Mouse (Mus musculus): ENCODE data around the gene Rps6kl1. TPM values are rescaled to one million over a fixed set of nuclear protein-coding genes. Genes with fewer than 3 reads are reported as not detected.

The Rps6kl1 gene
- total and polyA plus RNA-seq, 3 experiments: 2.3 to 3.4 (median 2.4) TPM

DNA sequence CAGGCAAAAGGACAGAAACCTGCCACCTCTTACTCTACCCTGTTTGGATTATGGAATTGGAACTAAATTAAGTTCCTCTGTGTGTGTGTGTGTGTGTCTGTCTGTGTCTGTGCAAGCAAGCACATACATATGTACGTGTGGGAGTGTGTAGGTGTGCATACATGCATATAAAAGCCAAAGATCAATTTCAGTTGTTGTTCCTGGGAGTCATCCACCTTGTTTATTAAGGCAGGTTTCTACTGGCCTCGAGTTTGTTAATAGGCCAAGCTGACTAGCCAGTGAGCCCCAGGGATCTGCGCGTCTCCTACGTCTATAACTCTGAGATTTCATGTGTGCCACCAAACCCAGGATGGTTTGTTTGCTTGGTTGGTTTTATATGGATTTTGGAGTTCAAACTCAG lies 26.3 kb downstream of the Rps6kl1 start:
- Histone ChIP-seq H3K4me3 (no peak overlapping the region), H3K27me3 (ENCODE audit: control insufficient read depth, insufficient read depth, low read length) (no peaks in the 10 kb centered on the region), H3K27ac (no peak overlapping the region), H3K79me2 (replicated peaks; ENCODE audit: control insufficient read depth, insufficient read depth, low read length) (no peaks in the 10 kb centered on the region; the same call in 1 of the 2 replicates), H3K36me3 (ENCODE audit: control insufficient read depth, insufficient read depth, low read length) (peaks cover 13% of the 10 kb centered on the region), H3K4me1 (ENCODE audit: control insufficient read depth, insufficient read depth, low read length) (no peaks in the 10 kb centered on the region), H3K9ac (ENCODE audit: low read depth, low read length) (no peak overlapping the region)
- no peak for DNase-seq
- intact Hi-C loops (cut with DNase I): no loop called here
- TF ChIP-seq POLR2A (IDR thresholded peaks at IDR 0.05; ENCODE audit: insufficient read depth, low read depth, low read length) (no peak), EP300 (IDR thresholded peaks at IDR 0.05; ENCODE audit: insufficient read depth, low read depth, low read length) (no peak), CTCF (IDR thresholded peaks at IDR 0.05) (no peak)
- WGBS: 93% methylated on average over 5 of the region's 5 CpGs

DNA sequence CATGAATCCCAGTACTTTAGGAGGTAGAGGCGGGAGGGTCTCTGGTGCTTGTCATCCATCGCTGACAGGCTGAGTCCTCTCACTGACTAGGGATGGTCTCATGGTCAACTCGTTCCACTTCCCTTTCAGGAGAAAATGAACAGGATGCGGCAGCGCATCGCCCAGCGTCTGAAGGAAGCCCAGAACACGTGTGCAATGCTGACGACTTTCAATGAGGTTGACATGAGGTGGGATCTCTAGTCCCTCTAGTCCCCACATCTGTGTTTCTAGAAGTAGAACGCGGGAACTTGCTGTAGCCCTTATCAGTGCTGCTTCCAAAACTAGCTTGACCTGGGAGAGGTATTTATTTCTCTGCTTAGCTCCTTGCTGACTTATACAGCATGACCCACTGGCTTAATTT lies 27.4 kb downstream of the Rps6kl1 start:
- H3K36me3 ChIP-seq (ENCODE audit: control insufficient read depth, insufficient read depth, low read length): peaks cover 12% of the 10 kb centered on the region

DNA sequence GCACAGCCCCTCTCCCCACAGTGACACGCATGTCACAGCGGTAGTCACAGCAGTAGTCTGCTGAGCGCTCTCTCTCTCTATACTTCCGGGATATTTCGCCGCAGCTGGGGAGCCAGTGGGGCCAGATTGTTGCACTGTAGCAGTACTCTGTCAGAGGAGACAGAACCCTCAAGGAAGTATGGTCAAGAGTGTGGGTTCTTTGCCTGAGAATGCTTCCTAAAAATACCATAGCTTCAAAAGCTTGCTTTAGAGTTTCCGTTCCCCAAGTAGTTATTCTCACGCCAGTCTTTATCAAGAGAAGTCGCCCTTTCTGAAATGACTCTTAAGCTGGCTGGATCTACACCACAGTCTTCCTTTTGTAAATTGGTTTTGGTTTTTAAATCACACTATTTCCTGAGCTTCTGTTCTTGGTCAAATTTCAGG lies 27.9 kb downstream of the Rps6kl1 start:
- Histone ChIP-seq H3K27ac (no peak overlapping the region), H3K4me3 (no peak overlapping the region), H3K27me3 (ENCODE audit: control insufficient read depth, insufficient read depth, low read length) (no peaks in the 10 kb centered on the region), H3K9ac (ENCODE audit: low read depth, low read length) (no peak overlapping the region), H3K4me1 (ENCODE audit: control insufficient read depth, insufficient read depth, low read length) (no peaks in the 10 kb centered on the region), H3K79me2 (replicated peaks; ENCODE audit: control insufficient read depth, insufficient read depth, low read length) (no peaks in the 10 kb centered on the region; the same call in 1 of the 2 replicates), H3K36me3 (ENCODE audit: control insufficient read depth, insufficient read depth, low read length) (peaks cover 14% of the 10 kb centered on the region)
- intact Hi-C loops (cut with DNase I): no loop called here
- 78% methylated on average over 9 of the region's 9 CpGs for WGBS
- no peak for DNase-seq
- no peak for TF ChIP-seq CTCF (IDR thresholded peaks at IDR 0.05)
- TF ChIP-seq POLR2A (IDR thresholded peaks at IDR 0.05; ENCODE audit: insufficient read depth, low read depth, low read length): no peak
- TF ChIP-seq EP300 (IDR thresholded peaks at IDR 0.05; ENCODE audit: insufficient read depth, low read depth, low read length): no peak

More for the DNA sequence above, 27.4 kb downstream of the Rps6kl1 start:
- no peaks in the 10 kb centered on the region for H3K4me1 ChIP-seq (ENCODE audit: control insufficient read depth, insufficient read depth, low read length)
- no peak overlapping the region for H3K9ac ChIP-seq (ENCODE audit: low read depth, low read length)
- intact Hi-C loops (cut with DNase I): no loop called here
- no peaks in the 10 kb centered on the region for H3K27me3 ChIP-seq (ENCODE audit: control insufficient read depth, insufficient read depth, low read length)
- 75% methylated on average over 11 of the region's 11 CpGs for WGBS
- no peak overlapping the region for H3K4me3 ChIP-seq
- DNase-seq: no peak
- H3K79me2 ChIP-seq (replicated peaks; ENCODE audit: control insufficient read depth, insufficient read depth, low read length): no peaks in the 10 kb centered on the region; the same call in 1 of the 2 replicates
- H3K27ac ChIP-seq: no peak overlapping the region
- TF ChIP-seq POLR2A (IDR thresholded peaks at IDR 0.05; ENCODE audit: insufficient read depth, low read depth, low read length): no peak
- no peak for TF ChIP-seq EP300 (IDR thresholded peaks at IDR 0.05; ENCODE audit: insufficient read depth, low read depth, low read length)
- no peak for TF ChIP-seq CTCF (IDR thresholded peaks at IDR 0.05)

DNA sequence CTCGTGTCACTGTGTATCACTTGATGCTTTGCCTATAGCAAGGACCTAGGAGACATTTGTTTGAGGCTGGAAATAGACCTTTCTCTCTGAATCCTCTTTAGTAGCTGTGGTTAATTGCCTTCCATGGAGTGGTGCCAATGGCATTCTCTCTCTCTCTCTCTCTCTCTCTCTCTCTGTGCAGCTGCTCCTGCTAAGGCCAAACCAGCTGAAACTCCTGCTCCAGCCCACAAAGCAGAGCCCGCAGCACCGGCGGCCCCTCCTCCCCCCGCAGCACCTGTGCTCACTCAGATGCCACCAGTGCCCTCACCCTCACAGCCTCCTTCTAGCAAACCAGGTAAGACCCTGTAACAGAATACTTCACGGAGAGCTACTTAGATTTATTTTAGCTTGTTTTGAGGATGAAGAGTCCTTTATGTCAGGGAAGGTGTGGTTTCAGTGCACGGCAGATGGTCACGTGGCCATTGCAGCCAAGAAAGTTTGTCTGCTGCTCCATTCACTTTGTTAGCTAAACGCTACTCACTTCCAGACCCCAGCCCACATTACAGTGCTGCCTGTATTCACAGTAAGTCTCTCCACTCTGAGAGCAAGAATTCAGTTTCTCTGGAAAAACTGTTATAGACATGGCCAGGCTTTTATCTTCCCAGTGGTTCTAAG lies 29.1 kb downstream of the Rps6kl1 start:
- WGBS: 83% methylated on average over 9 of the region's 9 CpGs

DNA sequence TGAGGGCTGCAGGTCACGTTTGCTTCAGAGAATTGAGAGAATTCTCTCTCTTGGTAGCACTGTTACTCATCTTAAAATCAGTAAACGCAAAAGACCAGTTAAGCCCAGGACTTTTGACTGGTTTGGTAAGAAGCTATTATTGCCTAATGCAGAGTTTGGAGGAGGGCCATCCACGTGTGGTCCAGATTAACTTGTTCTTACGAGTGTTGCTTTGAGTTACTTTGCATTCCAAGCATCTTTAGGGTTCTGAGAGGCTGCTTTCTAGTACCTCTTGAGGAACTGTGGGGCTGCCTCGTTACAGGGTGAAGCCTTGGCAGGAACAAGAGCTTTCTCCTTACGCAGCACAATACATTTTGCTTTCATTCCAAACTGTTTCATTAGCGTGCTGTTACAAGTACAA lies 35.4 kb downstream of the Rps6kl1 start:
- Histone ChIP-seq H3K27me3 (ENCODE audit: control insufficient read depth, insufficient read depth, low read length) (no peaks in the 10 kb centered on the region), H3K4me1 (ENCODE audit: control insufficient read depth, insufficient read depth, low read length) (peaks cover 13% of the 10 kb centered on the region), H3K4me3 (no peak overlapping the region), H3K79me2 (replicated peaks; ENCODE audit: control insufficient read depth, insufficient read depth, low read length) (peaks cover 9% of the 10 kb centered on the region), H3K36me3 (ENCODE audit: control insufficient read depth, insufficient read depth, low read length) (peaks cover 36% of the 10 kb centered on the region), H3K27ac (no peak overlapping the region), H3K9ac (ENCODE audit: low read depth, low read length) (no peak overlapping the region)
- WGBS: 57% methylated on average over 7 of the region's 7 CpGs
- intact Hi-C loops (cut with DNase I): no loop called here
- DNase-seq: no peak
- TF ChIP-seq POLR2A (IDR thresholded peaks at IDR 0.05; ENCODE audit: insufficient read depth, low read depth, low read length) (no peak), CTCF (IDR thresholded peaks at IDR 0.05) (no peak), EP300 (IDR thresholded peaks at IDR 0.05; ENCODE audit: insufficient read depth, low read depth, low read length) (no peak)

More for the DNA sequence above, 29.1 kb downstream of the Rps6kl1 start:
- Histone ChIP-seq H3K36me3 (ENCODE audit: control insufficient read depth, insufficient read depth, low read length) (peaks cover 14% of the 10 kb centered on the region), H3K27ac (no peak overlapping the region), H3K79me2 (replicated peaks; ENCODE audit: control insufficient read depth, insufficient read depth, low read length) (peaks cover 2% of the 10 kb centered on the region; the same call in 1 of the 2 replicates), H3K9ac (ENCODE audit: low read depth, low read length) (no peak overlapping the region), H3K4me1 (ENCODE audit: control insufficient read depth, insufficient read depth, low read length) (no peaks in the 10 kb centered on the region; the same call in none of the 2 replicates), H3K27me3 (ENCODE audit: control insufficient read depth, insufficient read depth, low read length) (no peaks in the 10 kb centered on the region), H3K4me3 (no peak overlapping the region)
- no peak for TF ChIP-seq CTCF (IDR thresholded peaks at IDR 0.05)
- no peak for TF ChIP-seq POLR2A (IDR thresholded peaks at IDR 0.05; ENCODE audit: insufficient read depth, low read depth, low read length)
- TF ChIP-seq EP300 (IDR thresholded peaks at IDR 0.05; ENCODE audit: insufficient read depth, low read depth, low read length): no peak
- intact Hi-C loops (cut with DNase I): no loop called here
- DNase-seq: no peak

DNA sequence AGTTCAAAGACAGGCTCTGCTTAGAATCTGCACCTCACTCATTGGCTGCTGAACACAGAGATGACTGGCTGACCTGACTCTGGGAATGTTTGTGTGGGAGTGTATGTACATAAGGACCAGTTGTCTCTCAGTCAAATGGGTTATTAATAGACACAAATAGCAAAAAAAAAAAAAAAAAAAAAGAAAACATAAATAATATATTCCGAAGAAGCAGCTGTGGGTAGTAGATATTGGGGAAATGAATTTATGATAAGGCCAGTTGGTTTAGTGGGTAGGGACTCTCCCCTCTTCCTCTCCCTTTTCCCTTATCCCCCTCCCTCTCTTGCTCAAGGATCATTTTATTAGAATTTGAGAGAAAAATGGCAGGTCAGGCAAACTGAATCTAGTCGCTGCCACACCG lies 37.1 kb downstream of the Rps6kl1 start:
- H3K27me3 ChIP-seq (ENCODE audit: control insufficient read depth, insufficient read depth, low read length): no peaks in the 10 kb centered on the region
- peaks cover 17% of the 10 kb centered on the region for H3K4me1 ChIP-seq (ENCODE audit: control insufficient read depth, insufficient read depth, low read length)
- TF ChIP-seq CTCF (IDR thresholded peaks at IDR 0.05): no peak
- TF ChIP-seq POLR2A (IDR thresholded peaks at IDR 0.05; ENCODE audit: insufficient read depth, low read depth, low read length): no peak
- no peak for TF ChIP-seq EP300 (IDR thresholded peaks at IDR 0.05; ENCODE audit: insufficient read depth, low read depth, low read length)
- no peak overlapping the region for H3K27ac ChIP-seq
- peaks cover 36% of the 10 kb centered on the region for H3K36me3 ChIP-seq (ENCODE audit: control insufficient read depth, insufficient read depth, low read length)
- no peak for DNase-seq
- WGBS: 83% methylated on average over 3 of the region's 3 CpGs
- H3K9ac ChIP-seq (ENCODE audit: low read depth, low read length): no peak overlapping the region
- H3K4me3 ChIP-seq: no peak overlapping the region
- peaks cover 9% of the 10 kb centered on the region for H3K79me2 ChIP-seq (replicated peaks; ENCODE audit: control insufficient read depth, insufficient read depth, low read length)
- intact Hi-C loops (cut with DNase I): no loop called here
